Mouse (Mus musculus) bone marrow macrophage, adult 2 months (primary cell): ENCODE data around the gene Lrrc34.

Experiments used
- CTCF ChIP-seq: IDR thresholded peaks from 2 replicates; pipeline ENCODE4 v1.5.1; 2012; ENCODE audit warnings: low read depth, mild to moderate bottlenecking, low read length, moderate library complexity
- POLR2A ChIP-seq: IDR thresholded peaks from 2 replicates; pipeline ENCODE4 v1.6.1; 2012; ENCODE audit warnings: mild to moderate bottlenecking, low read depth, low read length, borderline replicate concordance

DNA sequence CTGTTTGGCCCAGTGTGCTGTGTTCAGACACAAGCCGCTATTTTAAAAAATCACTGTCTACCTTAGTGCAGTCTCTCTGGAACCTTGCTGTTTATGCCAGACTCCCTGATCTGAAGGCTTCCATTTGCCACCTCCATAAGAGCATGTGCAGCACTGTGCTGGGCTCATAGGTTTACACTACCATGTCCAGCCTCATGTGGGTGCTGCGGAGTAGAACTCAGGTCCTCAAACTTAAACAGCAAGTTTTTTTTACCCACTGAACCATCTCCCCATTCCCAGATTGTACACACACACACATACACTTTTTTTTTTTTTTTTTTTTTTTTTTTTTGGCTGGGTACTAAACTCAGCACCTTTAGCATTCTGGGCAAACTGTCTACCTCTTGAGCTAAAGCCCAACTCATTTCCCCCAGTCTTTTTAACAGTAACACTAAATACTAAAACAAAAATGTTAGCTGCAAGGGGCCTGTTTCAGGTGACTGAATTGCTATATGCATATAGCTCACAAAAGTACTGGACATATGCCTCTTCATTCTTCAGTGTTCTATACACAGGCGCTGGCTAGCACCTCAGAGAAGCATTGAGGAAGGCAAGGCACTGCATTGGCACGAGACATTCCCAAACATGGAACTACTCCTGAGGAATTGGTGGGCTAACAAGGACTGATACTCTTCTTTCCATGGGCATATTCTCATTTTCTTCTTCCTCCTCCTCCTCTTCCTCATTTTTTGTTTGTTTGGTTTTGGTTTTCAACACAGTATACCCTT, 53.8 kb downstream of the Lrrc34 start:
- TF ChIP-seq CTCF: no peak
- TF ChIP-seq POLR2A: no peak
